Comparison of ENCODE assay signal across 14 mouse cellular contexts in genomic region chr4:107831678-107832077, GRCm38 (mm10). TPM values are rescaled to one million over a fixed set of nuclear protein-coding genes. Genes with fewer than 3 reads are reported as not detected.
DNase-seq lines count a peak whose midpoint lies in the region; ATAC-seq and TF ChIP-seq lines count a peak whose summit lies in the region.
"Had no signal": no experiment of that assay in that cellular context is flagged by ENCODE, and none has a peak within 500 bp of the region (broad histone marks: within the 10 kb centered on the region; RNA-seq: fewer than 3 reads in every experiment).

No protein-coding gene starts in this region.

- ATAC-seq in embryonic facial prominence, embryonic 14.5 days (ENCODE audit: low read depth), result no peak
- no peak for ATAC-seq in forebrain, embryonic 12.5 days (ENCODE audit: low FRiP score)
- no peak for ATAC-seq in hindbrain, embryonic 15.5 days (ENCODE audit: low FRiP score, low read depth)
- ATAC-seq in midbrain, postnatal 0 days (ENCODE audit: low FRiP score), result no peak
- no peak for ATAC-seq in erythroid progenitor cell, adult 5-6 weeks (replicated peaks; ENCODE audit: low FRiP score, poor library complexity, severe bottlenecking)
- ATAC-seq in heart, embryonic 11.5 days (replicated peaks; ENCODE audit: insufficient number of reproducible peaks, low FRiP score, low TSS enrichment), result no peak
- ATAC-seq: activated CD4-positive, CD25-positive, alpha-beta regulatory T cell, adult 4 months; liver, postnatal 0 days had no signal

- no peak for TF ChIP-seq CTCF in midbrain, postnatal 0 days (IDR thresholded peaks at IDR 0.05)

- no peaks in the 10 kb centered on the region for H3K36me3 ChIP-seq in embryonic facial prominence, embryonic 14.5 days (ENCODE audit: control insufficient read depth, insufficient read depth, low read length)
- H3K36me3 ChIP-seq in forebrain, embryonic 12.5 days (replicated peaks), result peaks cover 2% of the 10 kb centered on the region; the same call in 1 of the 2 replicates
- no peaks in the 10 kb centered on the region for H3K36me3 ChIP-seq in hindbrain, embryonic 15.5 days
- peaks cover 11% of the 10 kb centered on the region; the same call in 1 of the 2 replicates for H3K36me3 ChIP-seq in midbrain, postnatal 0 days (ENCODE audit: insufficient read depth, low read length)
- no peaks in the 10 kb centered on the region for H3K36me3 ChIP-seq in heart, embryonic 11.5 days (ENCODE audit: control insufficient read depth, insufficient read depth, low read length)
- H3K36me3 ChIP-seq: heart, embryonic 12.5 days had no signal

- peak overlapping the region; percentile 19; the same call in 1 of the 2 replicates for H3K27ac ChIP-seq in embryonic facial prominence, embryonic 14.5 days (replicated peaks; ENCODE audit: low read depth, low read length)
- H3K27ac ChIP-seq in forebrain, embryonic 12.5 days, result peak overlapping the region; percentile 89
- H3K27ac ChIP-seq in hindbrain, embryonic 15.5 days (replicated peaks), result peak overlapping the region; percentile 75; the same call in 1 of the 2 replicates
- H3K27ac ChIP-seq in midbrain, postnatal 0 days (ENCODE audit: low read depth, low read length), result peak overlapping the region; percentile 2; the same call in 1 of the 2 replicates
- no peak overlapping the region for H3K27ac ChIP-seq in heart, embryonic 11.5 days (ENCODE audit: low read depth, low read length)

- no peaks in the 10 kb centered on the region for H3K27me3 ChIP-seq in embryonic facial prominence, embryonic 14.5 days (replicated peaks; ENCODE audit: control insufficient read depth, insufficient read depth, low read length)
- H3K27me3 ChIP-seq in forebrain, embryonic 12.5 days, result no peaks in the 10 kb centered on the region
- no peaks in the 10 kb centered on the region for H3K27me3 ChIP-seq in hindbrain, embryonic 15.5 days
- no peaks in the 10 kb centered on the region for H3K27me3 ChIP-seq in midbrain, postnatal 0 days (ENCODE audit: insufficient read depth, low read length)
- peaks cover 19% of the 10 kb centered on the region for H3K27me3 ChIP-seq in heart, embryonic 11.5 days (ENCODE audit: control insufficient read depth, insufficient read depth, low read length)
- H3K27me3 ChIP-seq: CH12.LX had no signal

- H3K9ac ChIP-seq in embryonic facial prominence, embryonic 14.5 days (ENCODE audit: low read depth, low read length), result no peak overlapping the region
- no peak overlapping the region for H3K9ac ChIP-seq in forebrain, embryonic 12.5 days
- no peak overlapping the region for H3K9ac ChIP-seq in hindbrain, embryonic 15.5 days
- H3K9ac ChIP-seq in midbrain, postnatal 0 days (replicated peaks; ENCODE audit: low read length, poor library complexity, severe bottlenecking), result no peak overlapping the region
- no peak overlapping the region for H3K9ac ChIP-seq in heart, embryonic 11.5 days (ENCODE audit: low read depth, low read length)
- H3K9ac ChIP-seq: heart, embryonic 12.5 days; liver, postnatal 0 days had no signal

- peaks cover 25% of the 10 kb centered on the region for H3K4me1 ChIP-seq in embryonic facial prominence, embryonic 14.5 days (ENCODE audit: control insufficient read depth, insufficient read depth, low read length)
- peaks cover 100% of the 10 kb centered on the region for H3K4me1 ChIP-seq in forebrain, embryonic 12.5 days
- H3K4me1 ChIP-seq in hindbrain, embryonic 15.5 days (replicated peaks), result peaks cover 99% of the 10 kb centered on the region
- H3K4me1 ChIP-seq in midbrain, postnatal 0 days (ENCODE audit: insufficient read depth, low read length), result peaks cover 60% of the 10 kb centered on the region
- 0 out of 2 replicates have a peak, but pooled peaks cover 6% of the 10 kb centered on the region for H3K4me1 ChIP-seq in heart, embryonic 11.5 days (ENCODE audit: control insufficient read depth, insufficient read depth, low read length)

- no peaks in the 10 kb centered on the region for H3K9me3 ChIP-seq in embryonic facial prominence, embryonic 14.5 days (ENCODE audit: control insufficient read depth, low read length)
- no peaks in the 10 kb centered on the region for H3K9me3 ChIP-seq in forebrain, embryonic 12.5 days
- H3K9me3 ChIP-seq in hindbrain, embryonic 15.5 days, result no peaks in the 10 kb centered on the region
- H3K9me3 ChIP-seq in midbrain, postnatal 0 days (ENCODE audit: low read length), result no peaks in the 10 kb centered on the region
- H3K9me3 ChIP-seq in heart, embryonic 11.5 days (replicated peaks; ENCODE audit: control insufficient read depth, low read length), result no peaks in the 10 kb centered on the region
- H3K9me3 ChIP-seq: heart, embryonic 12.5 days had no signal

- 88% methylated on average over 6 of the region's 6 CpGs for WGBS in embryonic facial prominence, embryonic 14.5 days
- whole genome bisulfite sequencing in forebrain, embryonic 12.5 days, result 86% methylated on average over 6 of the region's 6 CpGs
- 79% methylated on average over 6 of the region's 6 CpGs for WGBS in hindbrain, embryonic 15.5 days
- WGBS in midbrain, postnatal 0 days, result 82% methylated on average over 6 of the region's 6 CpGs
- WGBS in heart, embryonic 11.5 days (ENCODE audit: insufficient replicate concordance), result 82% methylated on average over 6 of the region's 6 CpGs

- H3K4me2 ChIP-seq in embryonic facial prominence, embryonic 14.5 days (ENCODE audit: low read depth, low read length), result no peak overlapping the region
- no peak overlapping the region for H3K4me2 ChIP-seq in forebrain, embryonic 12.5 days
- no peak overlapping the region for H3K4me2 ChIP-seq in hindbrain, embryonic 15.5 days
- no peak overlapping the region for H3K4me2 ChIP-seq in midbrain, postnatal 0 days (ENCODE audit: low read depth, low read length, poor library complexity, severe bottlenecking)
- no peak overlapping the region for H3K4me2 ChIP-seq in heart, embryonic 11.5 days
- H3K4me2 ChIP-seq: heart, embryonic 12.5 days had no signal

- H3K4me3 ChIP-seq in embryonic facial prominence, embryonic 14.5 days (ENCODE audit: low read depth, low read length), result no peak overlapping the region
- no peak overlapping the region for H3K4me3 ChIP-seq in forebrain, embryonic 12.5 days (replicated peaks)
- H3K4me3 ChIP-seq in hindbrain, embryonic 15.5 days, result no peak overlapping the region
- H3K4me3 ChIP-seq in midbrain, postnatal 0 days (ENCODE audit: low read depth, low read length), result no peak overlapping the region
- no peak overlapping the region for H3K4me3 ChIP-seq in heart, embryonic 11.5 days (ENCODE audit: low read depth, low read length)
- H3K4me3 ChIP-seq: heart, embryonic 12.5 days had no signal

- no peak for DNase-seq in embryonic facial prominence, embryonic 14.5 days (ENCODE audit: low spot score)
- no peak for DNase-seq in midbrain, postnatal 0 days (ENCODE audit: low spot score)
- no peak for DNase-seq in adrenal gland, adult 2 months
- DNase-seq: cerebellum, adult 11 months; gastrocnemius, postnatal 25 days; kidney, adult 2 months; liver, postnatal 0 days had no signal

RNA-seq across cellular contexts. Expression of gene Lrp8, which starts 29.6 kb away (rescaled TPM):
- polyA plus RNA-seq in embryonic facial prominence, embryonic 14.5 days (2014; fragmentation: Nextera tagmentation; extraction: Ambion mirVana), result 4.0 and 4.1 TPM in 2 replicates
- 43.3 and 48.3 TPM in 2 replicates for polyA plus RNA-seq in forebrain, embryonic 12.5 days (2016; fragmentation: Nextera tagmentation; extraction: Ambion mirVana)
- polyA plus RNA-seq in hindbrain, embryonic 15.5 days (2015; fragmentation: Nextera tagmentation; extraction: Ambion mirVana), result 60.2 and 60.6 TPM in 2 replicates
- total RNA-seq in midbrain, postnatal 0 days (2014; rRNA removed), result 74.1 and 78.5 TPM in 2 replicates
- 31.9 and 35.2 TPM in 2 replicates for polyA plus RNA-seq in midbrain, postnatal 0 days (2015; fragmentation: Nextera tagmentation; extraction: Ambion mirVana)
- total RNA-seq in erythroid progenitor cell, adult 5-6 weeks (2015; ENCODE audit: low replicate concordance), result 2.9 and 5.8 TPM in 2 replicates
- 3.7 and 8.5 TPM in 2 replicates for total RNA-seq in erythroid progenitor cell, adult 5-6 weeks (2017; ENCODE audit: low replicate concordance)
- 1.1 and 1.8 TPM in 2 replicates for polyA plus RNA-seq in heart, embryonic 11.5 days (2014; fragmentation: Nextera tagmentation; extraction: Ambion mirVana)
- 1 to 10 TPM; 9.5 to 9.8 TPM for total RNA-seq in adrenal gland, adult 2 months (2021)
- 14.0 and 15.9 TPM in 2 replicates for polyA plus RNA-seq in adrenal gland, adult 2 months (2012; rRNA removed)

RNA-seq across cellular contexts. Expression of gene Magoh, which starts 47.9 kb away (rescaled TPM):
- 171 and 176 TPM in 2 replicates for polyA plus RNA-seq in embryonic facial prominence, embryonic 14.5 days (2014; fragmentation: Nextera tagmentation; extraction: Ambion mirVana)
- 232 and 233 TPM in 2 replicates for polyA plus RNA-seq in forebrain, embryonic 12.5 days (2016; fragmentation: Nextera tagmentation; extraction: Ambion mirVana)
- polyA plus RNA-seq in hindbrain, embryonic 15.5 days (2015; fragmentation: Nextera tagmentation; extraction: Ambion mirVana), result 98.8 and 117 TPM in 2 replicates
- total RNA-seq in midbrain, postnatal 0 days (2014; rRNA removed), result 44.5 and 45.3 TPM in 2 replicates
- 117 and 124 TPM in 2 replicates for polyA plus RNA-seq in midbrain, postnatal 0 days (2015; fragmentation: Nextera tagmentation; extraction: Ambion mirVana)
- total RNA-seq in erythroid progenitor cell, adult 5-6 weeks (2015; ENCODE audit: low replicate concordance), result 67.8 and 71.7 TPM in 2 replicates
- 51.1 and 55.3 TPM in 2 replicates for total RNA-seq in erythroid progenitor cell, adult 5-6 weeks (2017; ENCODE audit: low replicate concordance)
- 112 and 123 TPM in 2 replicates for polyA plus RNA-seq in heart, embryonic 11.5 days (2014; fragmentation: Nextera tagmentation; extraction: Ambion mirVana)
- 10 to 100 TPM; 70.2 to 77.2 TPM for total RNA-seq in adrenal gland, adult 2 months (2021)
- 15.2 and 17.8 TPM in 2 replicates for polyA plus RNA-seq in adrenal gland, adult 2 months (2012; rRNA removed)

RNA-seq across cellular contexts. Expression of gene 0610037L13Rik, which starts 57.9 kb away (rescaled TPM):
- polyA plus RNA-seq in embryonic facial prominence, embryonic 14.5 days (2014; fragmentation: Nextera tagmentation; extraction: Ambion mirVana), result 158 and 164 TPM in 2 replicates
- polyA plus RNA-seq in forebrain, embryonic 12.5 days (2016; fragmentation: Nextera tagmentation; extraction: Ambion mirVana), result 110 and 115 TPM in 2 replicates
- 94.0 and 95.2 TPM in 2 replicates for polyA plus RNA-seq in hindbrain, embryonic 15.5 days (2015; fragmentation: Nextera tagmentation; extraction: Ambion mirVana)
- total RNA-seq in midbrain, postnatal 0 days (2014; rRNA removed), result 40.5 and 55.5 TPM in 2 replicates
- 94.7 and 103 TPM in 2 replicates for polyA plus RNA-seq in midbrain, postnatal 0 days (2015; fragmentation: Nextera tagmentation; extraction: Ambion mirVana)
- total RNA-seq in erythroid progenitor cell, adult 5-6 weeks (2015; ENCODE audit: low replicate concordance), result 17.7 and 19.3 TPM in 2 replicates
- total RNA-seq in erythroid progenitor cell, adult 5-6 weeks (2017; ENCODE audit: low replicate concordance), result 3.9 and 10.7 TPM in 2 replicates
- 104 and 106 TPM in 2 replicates for polyA plus RNA-seq in heart, embryonic 11.5 days (2014; fragmentation: Nextera tagmentation; extraction: Ambion mirVana)
- total RNA-seq in adrenal gland, adult 2 months (2021), result 10 to 100 TPM; 74.1 to 77.3 TPM
- 12.9 and 16.2 TPM in 2 replicates for polyA plus RNA-seq in adrenal gland, adult 2 months (2012; rRNA removed)
